Mouse (Mus musculus) heart, embryonic 12.5 days (tissue): Measurements from ENCODE around the gene Clca3a2. TPM values are rescaled to one million over a fixed set of nuclear protein-coding genes. Genes with fewer than 3 reads are reported as not detected.
A peak's percentile ranks its signal among the peaks of the same experiment; 100 is the strongest.
"Not testable (repeated sequence)": the region's sequence is repeated elsewhere in the genome, so short reads cannot be mapped to it uniquely, and the experiment has no call there.

Experiments used
- ATAC-seq: fragments of 200-750 bp; cut with Nextera tagmentation; 2 replicates; pipeline ENCODE4 v1.8.0; 2017; ENCODE audit warnings: moderate TSS enrichment, moderate library complexity; ENCODE audit not compliant: insufficient number of reproducible peaks, low FRiP score
- H3K27ac ChIP-seq: fragments of 300-500 bp; sonication (generic); 2 replicates; pipeline ENCODE4 v1.5.1; 2016; ENCODE audit warnings: mild to moderate bottlenecking, moderate library complexity; ENCODE audit not compliant: poor library complexity, severe bottlenecking
- H3K27me3 ChIP-seq: fragments of 300-500 bp; sonication (generic); replicated peaks from 2 replicates; pipeline ENCODE4 v1.6.1; 2016; ENCODE audit warnings: mild to moderate bottlenecking, moderate library complexity
- H3K36me3 ChIP-seq: fragments of 300-500 bp; sonication (generic); 2 replicates; pipeline ENCODE4 v1.6.1; 2016; ENCODE audit warnings: mild to moderate bottlenecking, moderate library complexity
- H3K4me1 ChIP-seq: fragments of 300-500 bp; sonication (generic); replicated peaks from 2 replicates; pipeline ENCODE4 v1.6.1; 2016; ENCODE audit warnings: mild to moderate bottlenecking
- H3K4me2 ChIP-seq: fragments of 300-500 bp; sonication (generic); 2 replicates; pipeline ENCODE4 v1.6.1; 2016; ENCODE audit warnings: mild to moderate bottlenecking, moderate library complexity
- H3K4me3 ChIP-seq: fragments of 300-500 bp; sonication (generic); 2 replicates; pipeline ENCODE4 v1.5.1; 2016; ENCODE audit warnings: mild to moderate bottlenecking
- H3K9ac ChIP-seq: fragments of 300-500 bp; sonication (generic); 2 replicates; pipeline ENCODE4 v1.6.1; 2016; ENCODE audit warnings: mild to moderate bottlenecking, moderate library complexity
- H3K9me3 ChIP-seq: fragments of 300-500 bp; sonication (generic); replicated peaks from 2 replicates; pipeline ENCODE4 v1.6.1; 2016; ENCODE audit warnings: mild to moderate bottlenecking, moderate library complexity
- WGBS: fragments of 180-500 bp; shearing (Covaris S2); methylation state at CpG from one replicate; pipeline ENCODE4 v1.1.7; 2016; 5-methylcytosine and 5-hydroxymethylcytosine counted together
- polyA plus RNA-seq: library from polyadenylated mRNA; unstranded; fragments of >200 nt; fragmentation: Nextera tagmentation; extraction: Ambion mirVana; gene quantifications from 2 replicates; pipeline ENCODE4 v1.2.1, GENCODE M21; 2016

Gene Clca3a2
- polyA plus RNA-seq, 1 experiment from 2014 or later: 0.78 TPM

DNA sequence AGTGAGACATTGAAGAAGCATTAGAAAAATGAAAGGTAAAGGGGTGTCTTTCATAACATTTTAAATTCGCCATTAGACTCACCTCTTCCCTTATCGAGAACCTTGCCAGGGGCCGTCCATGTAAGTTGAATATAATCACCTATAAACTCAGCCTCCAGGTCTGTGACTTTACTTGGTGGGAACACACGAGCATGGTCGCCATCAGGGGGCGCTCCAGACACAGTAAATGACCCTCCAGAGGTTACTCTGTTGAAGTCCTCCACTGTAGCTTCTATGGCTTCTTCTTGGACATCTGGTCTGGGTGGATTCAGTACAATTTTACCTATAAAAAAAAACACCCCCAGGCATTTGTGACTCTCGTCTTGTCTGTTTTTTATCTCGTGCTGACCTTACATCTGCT lies 17.4 kb downstream of the Clca3a2 start:
- Histone ChIP-seq H3K36me3 (no peaks in the 10 kb centered on the region), H3K4me2 (no peak overlapping the region), H3K27ac (no peak overlapping the region), H3K9me3 (no peaks in the 10 kb centered on the region), H3K4me3 (no peak overlapping the region), H3K27me3 (no peaks in the 10 kb centered on the region), H3K4me1 (no peaks in the 10 kb centered on the region), H3K9ac (no peak overlapping the region)
- WGBS: 30% methylated on average over 8 of the region's 8 CpGs
- no peak for ATAC-seq

DNA sequence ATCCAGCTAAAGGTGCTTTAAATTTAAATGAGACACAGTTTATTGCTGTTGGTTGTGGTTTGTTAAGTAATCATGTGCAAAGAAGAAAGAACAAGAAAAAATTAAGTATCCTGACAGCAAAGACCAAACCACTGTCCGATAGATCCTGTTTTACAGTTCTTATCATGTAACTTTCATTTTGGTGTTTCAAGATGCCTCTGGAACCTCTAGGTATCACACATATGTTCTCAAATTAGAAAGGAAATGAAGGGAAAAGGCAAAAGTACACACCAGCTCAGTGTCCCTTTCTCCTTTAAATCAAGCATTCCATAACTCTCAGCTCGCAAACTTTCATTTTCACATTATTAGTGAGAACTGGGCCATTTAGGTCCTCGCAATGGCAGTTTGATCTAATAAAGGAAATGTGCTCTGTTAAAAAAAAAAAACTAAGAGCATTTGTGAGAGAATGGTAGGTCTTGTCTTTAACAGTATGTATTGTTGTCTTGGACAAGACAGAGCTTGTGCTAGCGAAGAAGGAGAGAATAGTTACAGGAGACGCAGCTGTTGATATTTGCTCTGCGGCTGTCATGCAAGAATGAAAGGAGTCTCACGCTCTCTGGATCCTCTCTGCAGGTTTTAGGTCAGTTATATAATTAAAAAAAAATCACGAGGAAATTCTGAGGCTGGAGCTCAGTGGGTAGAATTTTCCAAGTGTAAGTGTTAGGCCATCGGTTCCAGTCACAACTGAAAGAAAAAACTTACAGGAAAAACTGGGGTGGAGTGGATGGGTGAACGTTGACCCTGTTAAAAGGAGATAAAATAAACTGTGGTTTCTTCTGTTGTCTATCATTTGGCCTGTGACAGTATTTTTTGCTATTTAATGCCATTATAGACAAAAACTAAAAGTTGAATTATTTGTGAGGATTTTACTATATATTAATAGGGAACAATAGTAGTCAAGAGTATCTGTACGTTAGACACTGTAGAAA lies 33.8 kb downstream of the Clca3a2 start:
- no peaks in the 10 kb centered on the region for H3K4me1 ChIP-seq
- no peak overlapping the region for H3K27ac ChIP-seq
- no peak overlapping the region for H3K4me2 ChIP-seq
- no peaks in the 10 kb centered on the region for H3K27me3 ChIP-seq
- ATAC-seq: no peak
- no peak overlapping the region for H3K4me3 ChIP-seq
- no peaks in the 10 kb centered on the region for H3K36me3 ChIP-seq
- no peaks in the 10 kb centered on the region for H3K9me3 ChIP-seq
- 78% methylated on average over 11 of the region's 11 CpGs for whole genome bisulfite sequencing
- no peak overlapping the region for H3K9ac ChIP-seq

DNA sequence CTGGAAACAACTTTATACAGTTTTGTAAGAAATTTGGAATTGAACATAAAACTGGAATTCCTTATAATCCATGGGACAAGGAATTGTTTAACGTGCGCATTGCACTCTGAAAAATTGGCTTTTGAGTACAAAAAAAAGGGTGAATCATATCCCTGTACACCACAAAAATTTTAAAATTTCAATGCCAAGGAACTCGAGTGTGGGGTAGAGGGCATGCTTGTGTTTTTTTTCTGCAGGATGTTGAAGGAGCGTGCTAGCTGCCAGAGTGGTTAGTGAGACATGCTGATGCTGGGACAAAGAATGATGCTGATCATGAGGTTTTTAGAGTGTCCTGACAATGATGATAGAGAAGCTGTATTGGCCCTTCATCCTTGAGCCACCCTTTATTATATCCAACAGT lies 54.1 kb downstream of the Clca3a2 start:
- 0 out of 2 replicates have a peak, but pooled peaks cover 5% of the 10 kb centered on the region for H3K9me3 ChIP-seq
- 82% methylated on average over 4 of the region's 4 CpGs for WGBS
- H3K27me3 ChIP-seq: no peaks in the 10 kb centered on the region
- no peak overlapping the region for H3K27ac ChIP-seq
- H3K9ac ChIP-seq: no peak overlapping the region
- no peak overlapping the region for H3K4me3 ChIP-seq
- no peaks in the 10 kb centered on the region for H3K36me3 ChIP-seq
- H3K4me1 ChIP-seq: peaks cover 6% of the 10 kb centered on the region; the same call in 1 of the 2 replicates
- no peak overlapping the region for H3K4me2 ChIP-seq
- no peak for ATAC-seq

DNA sequence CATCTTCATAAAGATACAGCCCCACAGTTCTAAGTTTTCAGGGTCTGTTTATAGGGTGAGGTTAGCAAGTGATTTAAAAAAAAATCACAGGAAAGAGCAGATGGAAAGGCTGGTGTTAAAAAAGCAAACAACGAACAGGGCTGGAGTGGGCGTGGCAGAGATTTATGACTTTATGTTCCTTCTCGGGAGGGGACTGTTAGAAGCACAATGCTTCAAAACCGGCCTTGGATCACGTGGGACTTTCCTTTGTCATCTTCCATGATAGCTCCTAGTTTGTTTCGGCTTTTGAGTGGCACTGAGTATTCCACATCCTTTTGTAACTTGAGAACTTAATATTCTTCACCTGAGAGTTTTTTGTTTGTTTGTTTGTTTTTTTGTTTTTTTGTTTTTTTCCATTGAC lies 57.8 kb downstream of the Clca3a2 start:
- H3K4me1 ChIP-seq: peaks cover 6% of the 10 kb centered on the region; the same call in 1 of the 2 replicates
- WGBS: 54% methylated on average over 6 of the region's 6 CpGs
- no peaks in the 10 kb centered on the region for H3K27me3 ChIP-seq
- H3K4me3 ChIP-seq: 0 out of 2 replicates have a peak overlapping the region, but pooled peaks have one; percentile 35
- H3K4me2 ChIP-seq: peak overlapping the region; percentile 59
- no peak overlapping the region for H3K9ac ChIP-seq
- no peak for ATAC-seq
- H3K9me3 ChIP-seq: 0 out of 2 replicates have a peak, but pooled peaks cover 5% of the 10 kb centered on the region
- H3K27ac ChIP-seq: peak overlapping the region; percentile 65
- no peaks in the 10 kb centered on the region for H3K36me3 ChIP-seq

DNA sequence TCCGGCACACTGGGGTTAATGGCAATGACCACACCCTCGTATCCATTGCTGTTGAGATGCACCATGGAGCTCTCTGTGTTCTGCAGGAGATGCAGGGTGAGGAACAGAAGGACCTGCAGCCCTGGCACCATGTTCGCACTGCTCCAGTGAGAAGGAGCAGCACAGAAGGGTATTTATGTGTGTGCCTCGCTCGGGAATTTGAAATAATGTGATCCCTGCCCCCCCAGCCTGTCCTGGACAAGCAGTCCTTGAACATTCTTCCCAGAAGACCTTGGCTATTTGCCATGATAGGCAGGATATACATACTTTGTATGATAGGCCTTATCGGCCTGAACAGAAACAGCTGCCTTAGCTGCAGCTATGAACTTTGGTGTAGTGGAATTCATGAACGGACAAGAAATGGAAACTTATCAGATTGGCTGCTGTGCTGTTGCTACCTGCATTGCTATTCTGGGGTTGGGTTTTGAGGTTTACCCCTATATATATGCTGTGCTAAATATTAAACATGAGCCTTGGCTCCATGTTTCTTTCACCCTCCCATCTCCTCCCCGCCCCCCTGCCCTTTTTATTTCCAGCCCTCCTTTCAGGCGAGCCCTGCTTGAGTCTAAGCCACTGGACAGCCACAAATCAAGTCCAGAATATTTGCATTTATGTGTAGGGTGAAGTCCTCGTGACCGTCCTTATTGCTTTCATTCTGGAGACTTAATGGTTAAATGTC lies 58.5 kb downstream of the Clca3a2 start, which contains the start of gene Clca3a1:
Gene Clca3a1, minus strand, starts transcription at position 386 of the 718 bp plus-strand sequence.
- peak within 1 kb of the TSS; percentile 59 for H3K4me2 ChIP-seq
- H3K4me3 ChIP-seq: peak within 1 kb of the TSS; percentile 35
- ATAC-seq: peak; percentile 88
- H3K9ac ChIP-seq: no peak within 1 kb of the TSS
- 37% methylated on average over 11 of the region's 11 CpGs for WGBS
- H3K27me3 ChIP-seq: no peaks in the 10 kb centered on the region
- H3K36me3 ChIP-seq: peaks cover 5% of the 10 kb centered on the region
- H3K27ac ChIP-seq: peak within 1 kb of the TSS; percentile 65
- 0 out of 2 replicates have a peak, but pooled peaks cover 5% of the 10 kb centered on the region for H3K9me3 ChIP-seq
- H3K4me1 ChIP-seq: peaks cover 6% of the 10 kb centered on the region; the same call in 1 of the 2 replicates

DNA sequence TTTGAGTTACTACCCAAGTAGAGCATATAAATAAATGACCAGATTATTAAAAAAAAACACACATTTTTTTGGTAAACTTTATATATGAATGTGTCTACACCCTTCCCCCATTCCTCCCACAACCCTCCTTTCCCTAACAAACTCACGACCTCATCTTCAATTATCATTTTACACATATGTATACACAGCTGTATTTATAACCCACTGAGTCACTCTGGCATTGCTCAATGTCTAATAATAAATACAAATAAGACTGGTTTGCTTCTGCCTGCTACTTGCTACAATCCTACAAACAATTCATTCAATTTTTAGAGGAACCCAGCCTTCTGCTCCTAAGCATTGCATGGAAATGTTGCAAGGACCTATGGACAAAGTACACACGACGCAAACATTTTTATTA lies 59.6 kb downstream of the Clca3a2 start:
- H3K4me1 ChIP-seq: peaks cover 6% of the 10 kb centered on the region; the same call in 1 of the 2 replicates
- no peak overlapping the region for H3K9ac ChIP-seq
- no peak overlapping the region for H3K27ac ChIP-seq
- H3K4me3 ChIP-seq: peak overlapping the region; percentile 35
- no peak for ATAC-seq
- 0 out of 2 replicates have a peak, but pooled peaks cover 8% of the 10 kb centered on the region for H3K9me3 ChIP-seq
- peak overlapping the region; percentile 54 for H3K4me2 ChIP-seq
- H3K36me3 ChIP-seq: peaks cover 13% of the 10 kb centered on the region
- H3K27me3 ChIP-seq: no peaks in the 10 kb centered on the region
- 69% methylated on average over 3 of the region's 3 CpGs for WGBS

DNA sequence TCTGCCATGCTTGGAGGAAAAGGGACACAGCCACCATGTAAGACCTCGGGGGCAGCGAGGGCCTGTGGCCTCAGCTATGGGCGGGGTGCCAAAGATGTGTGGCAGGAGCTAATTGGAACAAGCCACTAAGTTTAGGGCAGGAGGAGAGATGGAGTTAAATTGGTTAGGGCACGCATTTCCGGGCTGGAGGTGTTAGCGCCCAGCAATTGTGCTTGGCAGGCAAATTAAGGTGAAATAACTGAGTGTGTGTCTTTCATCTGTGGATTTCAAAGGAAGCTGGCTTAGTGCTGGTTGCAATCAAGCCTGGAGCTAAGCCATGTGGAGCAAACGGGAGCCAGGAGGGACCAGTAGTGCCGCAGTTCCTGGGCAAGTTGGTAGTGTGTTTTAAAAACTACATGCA lies 63.2 kb downstream of the Clca3a2 start:
- 79% methylated on average over 8 of the region's 8 CpGs for WGBS
- not testable (repeated sequence) for H3K27ac ChIP-seq, H3K9ac ChIP-seq, ATAC-seq, H3K4me2 ChIP-seq, H3K27me3 ChIP-seq, H3K4me1 ChIP-seq, H3K9me3 ChIP-seq, H3K4me3 ChIP-seq
- peaks cover 17% of the 10 kb centered on the region for H3K36me3 ChIP-seq

DNA sequence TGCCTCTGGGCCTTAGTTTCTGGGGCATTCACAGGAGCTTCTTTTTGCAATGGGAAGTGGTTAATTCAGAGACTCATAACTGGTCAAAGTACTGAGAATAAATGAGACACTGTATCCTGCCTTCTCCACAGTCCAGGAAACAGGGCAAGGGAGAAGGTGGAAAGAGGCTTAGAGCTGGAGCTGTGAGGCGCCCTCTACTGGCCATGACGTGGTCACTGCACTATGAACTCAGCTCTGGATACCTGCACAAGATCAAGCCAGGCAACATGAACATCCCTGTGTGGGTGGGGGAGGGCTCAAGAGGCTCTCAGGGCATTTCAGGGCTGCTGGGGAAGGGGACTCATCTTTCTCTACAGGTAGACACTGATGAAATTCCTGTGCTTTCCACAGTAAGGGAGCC lies 66.2 kb downstream of the Clca3a2 start:
- 0 out of 2 replicates have a peak, but pooled peaks cover 3% of the 10 kb centered on the region for H3K9me3 ChIP-seq
- no peaks in the 10 kb centered on the region for H3K27me3 ChIP-seq
- ATAC-seq: no peak
- H3K4me1 ChIP-seq: no peaks in the 10 kb centered on the region
- no peak overlapping the region for H3K4me3 ChIP-seq
- no peak overlapping the region for H3K4me2 ChIP-seq
- no peak overlapping the region for H3K27ac ChIP-seq
- peaks cover 17% of the 10 kb centered on the region for H3K36me3 ChIP-seq
- no peak overlapping the region for H3K9ac ChIP-seq
- 12% methylated on average over 2 of the region's 2 CpGs for WGBS

DNA sequence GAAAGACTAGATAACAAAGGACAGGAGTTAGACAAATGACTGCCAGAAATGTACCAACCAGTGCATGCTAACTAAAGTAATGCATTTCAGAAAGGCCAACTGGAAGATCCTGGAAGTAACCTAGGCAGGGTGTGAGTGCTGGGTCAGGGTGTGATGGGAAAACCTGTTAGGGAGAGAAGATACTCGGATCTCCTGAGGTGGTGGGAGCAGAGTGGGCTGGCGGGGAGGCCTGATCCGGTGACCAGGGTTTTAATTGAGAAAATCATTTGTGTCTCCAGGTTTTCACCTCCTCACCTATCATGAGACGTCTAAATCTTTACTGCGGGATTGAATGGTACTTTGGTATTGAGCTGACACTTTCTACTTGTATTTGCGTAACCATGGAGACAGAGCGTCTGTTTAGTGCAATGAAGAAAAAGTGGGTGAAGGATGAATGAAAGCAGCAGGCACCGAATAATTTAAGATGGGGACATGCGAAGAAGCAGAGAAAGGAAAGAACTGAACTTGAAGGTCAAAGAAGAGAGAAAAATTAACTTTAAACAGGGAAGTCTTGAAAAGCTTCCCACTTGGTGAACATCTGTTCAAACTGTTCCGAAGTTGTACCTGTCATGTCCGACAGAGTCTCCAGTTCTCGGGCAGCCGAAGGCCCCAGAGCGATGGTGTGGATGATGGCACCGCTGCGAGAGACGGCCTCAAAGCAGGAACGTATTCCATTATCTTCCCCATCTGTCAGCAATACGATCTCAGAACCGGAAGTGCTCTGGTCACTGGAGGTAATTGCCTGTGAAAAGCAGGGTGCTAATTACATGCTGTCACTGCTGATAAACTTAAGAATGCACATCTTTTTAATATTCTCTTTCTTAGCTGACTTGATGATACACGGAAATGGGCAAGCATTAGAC lies 70.0 kb downstream of the Clca3a2 start:
- not testable (repeated sequence) for H3K4me1 ChIP-seq, H3K27ac ChIP-seq, H3K9me3 ChIP-seq, H3K4me2 ChIP-seq, H3K4me3 ChIP-seq, H3K9ac ChIP-seq, ATAC-seq, H3K27me3 ChIP-seq
- 57% methylated on average over 19 of the region's 21 CpGs for WGBS
- H3K36me3 ChIP-seq: peaks cover 12% of the 10 kb centered on the region; the same call in 1 of the 2 replicates

DNA sequence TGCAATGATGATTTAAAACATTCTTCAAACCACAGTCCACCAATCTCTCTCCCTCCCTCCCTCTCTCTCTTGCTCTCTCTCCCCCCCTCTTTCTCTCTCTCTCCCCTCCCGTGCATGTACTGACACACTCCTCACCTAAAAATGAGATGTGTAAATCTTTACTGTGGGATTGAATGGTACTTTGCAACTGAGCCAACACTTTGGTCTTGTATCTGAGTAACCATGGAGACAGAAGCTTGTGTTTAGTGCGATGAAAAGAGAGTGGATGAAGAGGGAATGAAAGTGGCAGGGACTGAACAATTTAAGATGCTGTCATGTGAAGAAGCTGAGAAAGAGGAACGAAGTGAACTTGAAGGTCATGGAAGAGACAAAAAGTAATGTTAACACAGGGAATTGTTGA lies 71.6 kb downstream of the Clca3a2 start:
- H3K27ac ChIP-seq, ATAC-seq, H3K9me3 ChIP-seq, H3K27me3 ChIP-seq, H3K4me1 ChIP-seq, H3K4me2 ChIP-seq, H3K36me3 ChIP-seq, H3K4me3 ChIP-seq, H3K9ac ChIP-seq: not testable (repeated sequence)
- 35% methylated on average over 3 of the region's 3 CpGs for WGBS
